Mouse (Mus musculus) forelimb bud, embryonic 11.5 days (tissue): Measurements from ENCODE around the gene Fbxw17.
"Not testable (repeated sequence)": the region's sequence is repeated elsewhere in the genome, so short reads cannot be mapped to it uniquely, and the experiment has no call there.

Source experiments
- DNase-seq: peaks from one replicate; pipeline ENCODE4 v3.0.0-alpha.2; 2012; ENCODE audit warnings: low read depth, low spot score

Fbxw17 gene

GRCm38 (mm10) chr13:50417389-50418183 is at the start of gene Fbxw17:
TSS of gene Fbxw17 (plus strand) at chr13:50417864.
- peak; percentile 64 for DNase-seq

DNA sequence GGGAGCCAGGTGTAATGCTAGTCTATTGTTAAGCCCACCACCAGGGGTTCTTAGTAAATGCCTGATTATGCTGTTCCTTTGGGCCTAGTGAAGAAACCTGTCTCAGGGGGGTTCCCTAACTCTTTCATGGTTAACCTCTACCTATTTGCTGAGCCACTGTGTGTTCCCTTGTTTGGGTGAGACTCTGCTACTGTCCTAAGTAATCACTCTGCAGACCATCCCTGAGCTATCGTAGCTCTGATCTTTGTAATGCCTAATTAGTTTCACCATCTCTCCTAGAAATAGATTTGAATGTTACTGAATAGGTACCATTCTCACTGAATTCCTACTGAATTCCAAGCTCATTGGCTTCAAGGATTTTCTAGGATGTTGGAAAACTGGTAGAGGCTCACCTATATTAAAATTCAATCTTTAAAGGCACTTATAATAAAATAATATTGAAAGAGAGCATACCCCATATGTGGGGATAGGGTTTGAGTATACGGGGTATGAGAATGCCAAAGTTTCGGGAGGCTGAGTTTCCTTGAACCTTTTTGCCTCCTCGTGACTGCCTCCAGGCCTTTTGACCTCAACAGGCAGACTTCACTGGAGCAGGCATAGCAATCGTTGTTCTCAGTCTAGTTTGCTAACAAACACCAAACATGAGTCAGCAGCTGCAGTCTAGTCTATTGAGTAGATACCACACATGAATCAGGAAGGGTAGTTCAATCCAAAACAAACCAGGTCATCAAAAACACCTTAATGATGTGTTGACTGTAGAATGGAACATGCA is 44.5 kb upstream of the Fbxw17 start:
- not testable (repeated sequence) for DNase-seq

DNA sequence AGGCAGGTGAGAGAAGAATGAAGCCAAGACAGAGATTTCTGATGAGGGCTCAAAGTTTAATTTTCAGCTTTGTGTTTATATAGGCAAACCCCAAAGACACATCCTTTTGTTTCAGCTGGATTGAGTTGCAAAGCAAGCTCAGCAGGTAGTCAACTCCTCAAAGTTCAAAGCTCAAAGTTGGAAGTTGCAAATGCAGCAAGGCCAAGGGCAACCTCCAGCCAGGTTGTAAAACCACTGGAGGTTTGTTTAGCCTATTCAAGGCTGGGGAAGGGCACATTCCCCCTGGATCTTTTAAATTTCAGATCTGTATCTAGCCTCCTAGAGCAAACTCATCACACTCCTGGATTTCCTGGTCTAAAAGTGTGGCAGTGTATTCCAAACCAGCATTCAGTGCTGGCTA is 28.5 kb upstream of the Fbxw17 start:
- DNase-seq: not testable (repeated sequence)

DNA sequence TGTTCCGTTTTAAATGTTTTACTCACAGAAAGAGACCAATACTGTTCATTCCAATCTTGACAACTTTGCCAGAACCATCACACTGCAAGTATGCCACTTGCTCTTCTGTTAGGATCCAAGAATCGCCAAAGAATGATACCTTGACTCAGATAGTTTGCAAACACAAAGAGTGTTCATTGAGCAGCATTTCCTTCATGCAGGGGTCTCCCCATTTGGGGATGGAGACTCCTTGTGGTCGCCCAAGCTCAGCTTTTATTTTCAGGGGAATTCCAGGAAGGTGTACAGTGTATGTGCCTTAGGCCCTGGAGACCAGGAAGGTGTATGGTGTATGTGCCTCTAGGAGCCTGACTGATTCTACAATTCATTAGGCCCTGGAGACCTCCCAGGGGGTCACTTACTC is 757 bp downstream of the Fbxw17 start:
- no peak for DNase-seq

DNA sequence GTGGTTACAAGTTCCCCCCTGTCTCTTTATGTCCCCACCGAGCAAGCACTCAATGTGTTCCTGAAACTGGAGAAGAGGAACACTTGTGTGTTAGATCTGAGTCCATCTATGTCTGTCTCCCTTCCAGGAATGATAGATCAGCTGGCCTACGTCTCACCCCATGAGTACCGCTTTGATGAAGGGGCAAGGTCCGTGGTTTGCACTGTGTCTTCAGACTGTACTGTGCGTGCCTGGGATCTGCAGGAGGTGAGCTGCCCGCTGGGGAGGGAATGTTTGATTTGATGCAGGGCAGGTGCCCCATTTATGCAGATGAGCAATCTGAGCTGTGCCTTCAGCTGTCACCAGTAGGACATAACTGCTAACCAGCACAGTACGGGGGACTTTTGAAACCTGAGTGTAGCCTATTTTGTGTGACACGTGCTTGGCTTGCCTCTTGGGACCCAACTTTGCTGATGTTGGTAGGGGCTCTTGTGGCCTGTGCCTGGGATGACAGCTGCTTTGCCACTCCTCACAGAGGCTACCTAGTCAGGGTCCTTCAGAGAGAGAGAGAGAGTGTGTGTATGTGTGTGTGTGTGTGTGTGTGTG is 6.1 kb downstream of the Fbxw17 start:
- no peak for DNase-seq

DNA sequence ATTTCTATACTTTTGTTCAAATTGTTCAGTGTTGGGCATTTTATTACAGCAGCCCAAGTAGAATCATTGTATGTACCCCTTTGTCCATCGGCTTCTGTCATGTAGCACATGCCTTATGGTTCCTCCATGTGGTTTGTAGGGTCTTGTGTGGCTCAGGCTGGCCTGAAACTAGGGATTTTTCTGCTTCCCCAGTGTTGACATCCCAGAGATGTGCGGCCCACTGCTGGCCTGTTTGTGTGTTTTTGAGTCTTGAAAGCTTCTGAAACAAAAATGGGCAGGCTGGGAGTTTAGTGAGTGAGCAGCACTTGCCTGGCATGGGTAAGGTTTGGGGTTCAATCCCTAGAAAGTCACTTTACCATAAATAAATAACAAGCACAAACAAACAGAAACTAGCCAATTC is 6.9 kb downstream of the Fbxw17 start:
- no peak for DNase-seq

- DNase-seq: no peak
Observed at GRCm38 (mm10) chr13:50426686-50427085, 9.0 kb downstream of the Fbxw17 start.

GRCm38 (mm10) chr13:50443812-50444211 is 26.1 kb downstream of the Fbxw17 start, which contains the start of gene Gm47429:
TSS of gene Gm47429 (minus strand) at chr13:50443912.
- DNase-seq: no peak

- DNase-seq: no peak
Observed at GRCm38 (mm10) chr13:50445261-50445660, 27.6 kb downstream of the Fbxw17 start.

DNA sequence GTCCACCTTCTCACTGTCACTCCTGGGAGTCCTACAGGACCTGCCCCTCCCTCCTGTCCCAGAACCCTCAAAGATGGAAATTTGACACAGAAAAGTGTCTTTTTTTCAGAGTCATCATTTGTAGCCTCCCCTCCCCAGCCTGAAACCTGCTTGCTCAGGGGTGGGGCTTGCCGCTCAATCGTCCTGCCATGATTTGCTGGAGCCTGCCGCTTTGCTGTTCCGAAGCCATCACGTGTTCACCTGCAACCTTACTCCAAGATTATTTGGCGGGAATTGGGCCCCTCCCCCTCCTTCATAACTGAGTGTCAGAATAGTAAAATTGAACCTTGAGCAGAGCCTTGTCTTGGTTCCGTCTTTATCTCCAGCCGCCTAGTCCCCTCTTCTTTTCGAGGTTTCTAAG is 34.6 kb downstream of the Fbxw17 start:
- DNase-seq: not testable (repeated sequence)

GRCm38 (mm10) chr13:50453426-50453825 is 35.8 kb downstream of the Fbxw17 start:
- DNase-seq: no peak

DNA sequence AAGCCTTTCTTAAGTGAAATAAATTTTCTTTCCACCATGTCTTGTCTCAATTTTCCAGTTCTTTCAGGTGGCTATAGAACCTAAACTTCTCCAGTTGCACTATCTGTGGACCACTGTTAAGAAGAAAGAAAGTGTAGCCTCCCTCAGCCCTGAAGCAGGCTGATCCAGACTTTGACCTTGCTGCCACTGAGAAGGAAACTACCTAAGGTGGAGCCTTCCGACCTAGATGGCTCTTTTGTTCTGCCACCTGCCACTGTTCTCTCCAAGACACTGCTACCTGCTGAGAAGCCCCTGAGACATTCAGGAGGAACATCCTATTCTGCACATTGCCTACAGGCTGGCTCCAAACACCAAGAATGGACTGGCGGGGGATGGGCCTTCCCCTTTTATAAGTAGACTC is 42.8 kb downstream of the Fbxw17 start:
- not testable (repeated sequence) for DNase-seq

DNA sequence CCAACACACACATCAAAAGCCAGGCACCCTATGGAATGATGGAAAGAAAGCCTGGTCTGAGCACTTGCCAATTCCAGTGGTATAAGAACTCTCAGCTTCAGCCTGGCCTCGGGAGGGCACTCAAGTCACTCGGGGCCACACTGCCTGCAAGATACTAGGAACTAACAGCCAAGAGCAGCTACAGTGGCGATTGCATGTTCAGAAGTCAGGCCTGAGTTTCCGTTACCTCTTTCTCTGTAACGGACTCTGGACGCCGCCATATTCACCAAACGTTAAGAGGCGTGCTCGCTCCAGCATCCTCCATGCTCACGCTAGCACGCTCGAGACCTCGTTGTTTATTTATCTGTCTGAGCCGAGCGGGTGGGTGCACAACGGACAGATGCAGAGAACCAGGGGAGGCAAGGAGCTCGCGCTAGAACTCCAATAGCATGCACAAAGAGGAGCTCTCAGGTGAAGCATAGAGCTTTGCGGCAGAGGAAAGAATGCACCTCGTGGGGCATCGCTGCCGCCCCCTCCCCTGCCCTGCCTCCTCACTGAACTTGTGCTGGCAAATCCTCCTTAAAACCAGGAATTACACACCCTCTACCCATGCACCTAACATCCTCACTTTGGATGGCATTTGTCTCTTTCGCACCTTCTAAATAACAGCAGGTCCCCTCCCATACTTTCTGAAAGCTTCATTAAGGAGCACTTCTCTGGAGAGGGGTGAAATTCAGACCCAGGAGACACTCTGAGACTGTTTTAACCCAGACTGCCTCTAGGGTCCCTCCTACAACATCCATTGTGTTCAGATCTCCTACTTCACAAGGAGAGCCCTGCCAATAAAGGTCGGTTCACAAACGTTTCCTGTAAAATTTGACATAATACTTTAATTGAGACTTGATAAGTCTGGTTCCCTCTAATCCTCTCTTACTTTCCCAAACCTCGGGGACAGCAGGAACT is 47.2 kb downstream of the Fbxw17 start:
- DNase-seq: no peak

- DNase-seq: no peak
Observed at GRCm38 (mm10) chr13:50467007-50467406, 49.3 kb downstream of the Fbxw17 start, which contains the start of gene Nutm2. TSS of gene Nutm2 (plus strand) at chr13:50467307.
